Mouse (Mus musculus): ENCODE data around the gene Scn2b. TPM values are rescaled to one million over a fixed set of nuclear protein-coding genes. Genes with fewer than 3 reads are reported as not detected.

Gene Scn2b
- polyA plus RNA-seq, 1 experiment: 0.09 TPM

GRCm38 (mm10) chr9:45133484-45134310 is 16.1 kb downstream of the Scn2b start:
- no peak overlapping the region for H3K4me3 ChIP-seq (replicated peaks)
- no peaks in the 10 kb centered on the region for H3K36me3 ChIP-seq (replicated peaks; ENCODE audit: low read length)
- peaks cover 8% of the 10 kb centered on the region for H3K4me1 ChIP-seq
- peaks cover 99% of the 10 kb centered on the region for H3K27me3 ChIP-seq (replicated peaks)
- no peaks in the 10 kb centered on the region for H3K9me3 ChIP-seq
- TF ChIP-seq GATA1 (IDR thresholded peaks at IDR 0.05; ENCODE audit: borderline replicate concordance, low read length): no peak
- TF ChIP-seq FLI1 (IDR thresholded peaks at IDR 0.05; ENCODE audit: low read length): no peak

DNA sequence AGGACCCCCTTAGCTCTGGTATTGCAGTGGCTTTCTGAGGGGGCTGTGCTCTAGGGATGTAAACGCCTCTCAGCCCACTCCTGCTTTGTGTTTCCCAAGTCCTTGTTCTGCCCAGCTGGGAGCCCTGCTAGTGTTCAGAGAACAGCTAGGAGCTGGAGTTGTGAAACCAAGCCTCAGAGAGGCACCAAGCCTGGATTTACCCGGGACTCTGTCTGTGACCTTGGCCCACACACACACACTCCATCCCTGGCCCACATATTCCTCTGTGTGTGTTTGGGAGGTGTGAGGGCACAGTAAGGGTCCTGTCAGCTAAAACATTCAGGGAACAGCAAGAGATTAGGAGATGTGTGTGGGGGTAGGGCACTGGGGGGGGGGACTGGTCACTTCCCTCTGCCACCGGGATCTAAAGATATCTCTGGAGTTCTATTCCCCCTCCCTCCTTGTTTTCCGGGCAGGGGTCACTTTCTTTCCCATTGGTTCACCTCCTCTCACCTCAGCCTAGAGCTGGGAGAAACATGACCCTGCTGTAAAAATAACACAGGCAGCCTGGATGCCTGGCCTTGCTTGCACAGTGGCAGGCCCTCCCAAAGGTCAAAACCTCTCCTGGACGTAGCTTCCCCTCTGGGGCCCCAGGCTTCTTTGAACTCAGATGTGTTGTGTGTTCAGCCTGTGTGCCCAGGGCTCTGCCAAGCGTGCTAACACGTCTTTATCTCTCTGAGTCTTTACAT is 19.0 kb downstream of the Scn2b start:
- Histone ChIP-seq H3K27me3 (replicated peaks) (peaks cover 100% of the 10 kb centered on the region), H3K9me3 (no peaks in the 10 kb centered on the region), H3K36me3 (replicated peaks; ENCODE audit: low read length) (no peaks in the 10 kb centered on the region), H3K4me1 (peaks cover 9% of the 10 kb centered on the region), H3K4me3 (replicated peaks) (no peak overlapping the region)
- no peak for TF ChIP-seq FLI1 (IDR thresholded peaks at IDR 0.05; ENCODE audit: low read length)
- no peak for TF ChIP-seq GATA1 (IDR thresholded peaks at IDR 0.05; ENCODE audit: borderline replicate concordance, low read length)

DNA sequence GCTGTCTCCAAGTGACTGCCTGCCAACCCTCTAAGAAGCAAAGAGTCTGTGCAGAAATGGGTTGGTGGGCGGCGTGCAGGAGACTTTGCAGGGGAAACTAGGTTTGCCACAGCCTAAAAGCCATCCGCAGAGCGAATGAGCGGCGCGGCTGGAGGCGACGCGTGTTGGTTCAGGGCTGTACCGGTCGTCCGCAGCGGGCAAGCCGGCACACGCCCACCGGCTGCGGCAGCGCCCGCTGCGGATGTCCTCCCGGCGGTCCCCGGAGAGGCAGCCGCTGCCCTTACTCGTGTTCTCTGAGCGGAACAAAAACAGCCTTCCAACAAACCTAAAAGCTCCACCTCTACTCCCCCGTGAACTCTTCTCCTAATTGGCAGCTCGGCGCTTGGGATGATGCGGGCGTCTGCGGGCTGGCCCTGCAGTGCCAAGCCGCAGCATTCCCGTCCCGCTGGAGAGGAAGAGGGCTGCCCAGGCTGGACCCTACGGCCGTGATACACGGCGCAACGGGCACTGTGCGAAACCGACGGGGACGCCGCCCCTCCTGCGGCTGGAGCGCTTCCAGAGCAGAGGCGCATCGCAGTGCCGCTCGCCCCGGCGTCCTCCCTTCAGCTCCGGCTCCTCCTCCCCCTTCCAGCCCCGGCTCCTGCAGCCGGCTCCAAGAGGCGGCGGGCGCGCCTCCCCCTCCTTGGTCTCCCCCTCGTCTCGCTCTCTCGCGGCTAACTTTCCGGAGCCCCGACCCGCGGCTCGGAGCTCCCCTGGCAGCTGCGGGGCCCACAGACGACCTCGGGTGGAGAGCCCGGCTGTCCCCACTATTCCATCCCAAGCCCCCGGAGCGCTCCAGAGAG is 20.8 kb downstream of the Scn2b start, which contains the start of gene Scn4b:
TSS of gene Scn4b (plus strand) at position 205 of the 842 bp plus-strand sequence.
- no peaks in the 10 kb centered on the region for H3K36me3 ChIP-seq (replicated peaks; ENCODE audit: low read length)
- TF ChIP-seq FLI1 (IDR thresholded peaks at IDR 0.05; ENCODE audit: low read length) (no peak), GATA1 (IDR thresholded peaks at IDR 0.05; ENCODE audit: borderline replicate concordance, low read length) (no peak)
- no peaks in the 10 kb centered on the region for H3K9me3 ChIP-seq
- peaks cover 100% of the 10 kb centered on the region for H3K27me3 ChIP-seq (replicated peaks)
- H3K4me3 ChIP-seq (replicated peaks): peak within 1 kb of the TSS; percentile 86
- peaks cover 9% of the 10 kb centered on the region for H3K4me1 ChIP-seq

- Histone ChIP-seq H3K4me3 (replicated peaks) (no peak overlapping the region), H3K4me1 (peaks cover 9% of the 10 kb centered on the region), H3K36me3 (replicated peaks; ENCODE audit: low read length) (no peaks in the 10 kb centered on the region), H3K9me3 (no peaks in the 10 kb centered on the region), H3K27me3 (replicated peaks) (peaks cover 99% of the 10 kb centered on the region)
- TF ChIP-seq FLI1 (IDR thresholded peaks at IDR 0.05; ENCODE audit: low read length) (no peak), GATA1 (IDR thresholded peaks at IDR 0.05; ENCODE audit: borderline replicate concordance, low read length) (no peak)
Observed at GRCm38 (mm10) chr9:45139082-45139481, 21.5 kb downstream of the Scn2b start.

DNA sequence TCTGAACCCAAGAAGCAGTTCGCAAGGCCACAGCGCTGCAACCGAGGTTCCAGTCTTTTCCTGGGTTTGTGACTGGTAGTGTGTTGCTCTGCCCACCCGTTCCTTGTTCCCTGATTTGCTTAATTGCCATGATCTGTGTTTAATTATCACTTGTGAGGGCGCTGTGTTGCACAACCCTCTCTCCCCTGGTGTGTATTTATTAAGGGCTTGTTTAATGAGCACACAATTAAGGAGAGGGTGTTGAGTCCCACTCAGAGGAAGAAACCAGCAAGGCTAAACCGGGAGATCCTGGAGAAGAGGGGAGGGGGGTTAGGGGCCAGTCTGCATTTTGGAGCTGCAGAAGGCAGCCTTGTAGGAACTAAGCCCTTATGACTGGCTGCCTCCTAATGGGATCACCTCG is 23.4 kb downstream of the Scn2b start:
- Histone ChIP-seq H3K9me3 (no peaks in the 10 kb centered on the region), H3K4me1 (peaks cover 19% of the 10 kb centered on the region), H3K4me3 (replicated peaks) (no peak overlapping the region), H3K36me3 (replicated peaks; ENCODE audit: low read length) (no peaks in the 10 kb centered on the region), H3K27me3 (replicated peaks) (peaks cover 99% of the 10 kb centered on the region)
- TF ChIP-seq FLI1 (IDR thresholded peaks at IDR 0.05; ENCODE audit: low read length): no peak
- no peak for TF ChIP-seq GATA1 (IDR thresholded peaks at IDR 0.05; ENCODE audit: borderline replicate concordance, low read length)

- H3K9me3 ChIP-seq: no peaks in the 10 kb centered on the region
- H3K27me3 ChIP-seq (replicated peaks): peaks cover 98% of the 10 kb centered on the region
- peaks cover 22% of the 10 kb centered on the region for H3K4me1 ChIP-seq
- no peak overlapping the region for H3K4me3 ChIP-seq (replicated peaks)
- no peak for TF ChIP-seq FLI1 (IDR thresholded peaks at IDR 0.05; ENCODE audit: low read length)
- no peaks in the 10 kb centered on the region for H3K36me3 ChIP-seq (replicated peaks; ENCODE audit: low read length)
Observed at GRCm38 (mm10) chr9:45142686-45143085, 25.1 kb downstream of the Scn2b start.

DNA sequence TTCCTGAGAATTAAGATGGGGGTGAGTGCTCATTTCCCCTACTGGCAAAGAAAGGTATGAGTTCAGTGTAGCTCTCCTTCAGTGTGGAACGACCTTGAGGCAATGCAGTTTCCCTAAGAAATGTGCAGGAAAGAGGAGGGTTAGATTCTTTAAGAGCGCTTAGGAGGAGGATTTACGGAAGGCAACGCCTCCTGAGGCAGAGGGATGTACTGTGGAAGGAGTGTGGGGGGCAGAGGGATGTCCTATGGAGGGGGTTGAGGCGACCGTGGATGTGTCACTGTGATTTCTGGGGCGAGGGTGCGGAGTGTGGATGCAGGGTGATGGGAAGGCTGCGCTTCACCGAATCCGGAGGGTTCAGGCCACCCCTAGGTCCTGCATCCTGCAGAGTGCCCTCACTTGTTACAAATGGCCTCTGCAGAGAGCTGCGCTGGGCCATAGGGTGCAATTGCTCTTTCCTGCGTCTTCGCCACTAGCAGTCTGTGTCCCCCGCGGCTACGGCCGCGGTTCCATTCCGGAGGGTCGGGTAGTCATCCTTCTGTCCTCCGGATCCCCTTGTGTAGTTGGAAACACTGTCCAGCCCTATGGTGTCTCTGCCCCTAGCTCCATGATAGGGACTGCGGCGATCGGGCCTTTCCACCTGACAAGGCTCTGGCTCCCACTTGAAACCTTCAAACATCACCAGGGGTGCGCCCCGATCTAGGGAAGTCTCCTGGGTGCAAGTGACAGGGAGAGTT is 28.1 kb downstream of the Scn2b start:
- Histone ChIP-seq H3K4me1 (peaks cover 12% of the 10 kb centered on the region), H3K4me3 (replicated peaks) (peak overlapping the region; percentile 79), H3K9me3 (no peaks in the 10 kb centered on the region), H3K36me3 (replicated peaks; ENCODE audit: low read length) (no peaks in the 10 kb centered on the region), H3K27me3 (replicated peaks) (peaks cover 98% of the 10 kb centered on the region)
- TF ChIP-seq GATA1 (IDR thresholded peaks at IDR 0.05; ENCODE audit: borderline replicate concordance, low read length) (no peak), FLI1 (IDR thresholded peaks at IDR 0.05; ENCODE audit: low read length) (no peak)

DNA sequence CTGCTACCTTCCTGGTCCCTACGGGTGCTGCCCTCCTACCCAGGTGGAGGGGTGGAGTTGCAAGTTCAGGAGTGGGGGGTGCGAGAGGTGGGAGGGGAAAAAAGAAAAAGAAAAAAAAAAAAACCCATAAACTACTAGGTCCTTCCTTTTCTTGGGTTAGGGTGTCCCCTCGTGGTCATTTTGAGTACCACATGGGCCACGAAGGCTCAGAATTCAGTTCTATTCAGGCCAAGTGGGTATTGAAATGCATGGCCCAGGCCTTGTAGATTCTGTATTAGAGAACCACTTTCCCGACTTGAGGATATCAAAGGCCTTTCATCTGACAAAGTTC is 28.6 kb downstream of the Scn2b start:
- Histone ChIP-seq H3K4me3 (replicated peaks) (peak overlapping the region; percentile 79), H3K9me3 (no peaks in the 10 kb centered on the region), H3K27me3 (replicated peaks) (peaks cover 98% of the 10 kb centered on the region), H3K36me3 (replicated peaks; ENCODE audit: low read length) (no peaks in the 10 kb centered on the region), H3K4me1 (peaks cover 12% of the 10 kb centered on the region)
- TF ChIP-seq GATA1 (IDR thresholded peaks at IDR 0.05; ENCODE audit: borderline replicate concordance, low read length) (no peak), FLI1 (IDR thresholded peaks at IDR 0.05; ENCODE audit: low read length) (no peak)

DNA sequence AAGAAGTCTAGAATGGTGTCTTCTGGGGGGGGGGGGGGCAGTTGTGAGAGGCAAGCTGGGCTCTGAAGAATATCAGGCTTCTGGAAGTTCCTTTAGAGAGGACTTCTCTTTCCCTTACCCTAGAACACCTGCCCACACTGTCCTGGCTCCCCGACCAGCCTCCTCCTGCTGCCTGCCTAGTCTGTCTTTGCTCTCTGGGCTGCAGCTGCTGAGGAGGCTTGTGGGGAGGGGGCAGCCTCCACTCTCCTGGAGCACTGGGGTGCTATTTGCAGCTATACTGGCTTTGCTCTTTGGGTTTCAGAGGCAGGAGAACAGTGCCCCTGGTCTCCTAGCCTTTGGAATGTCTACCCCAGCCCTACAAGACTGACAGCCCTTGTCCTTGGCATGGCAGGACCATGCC is 33.4 kb downstream of the Scn2b start:
- no peaks in the 10 kb centered on the region for H3K9me3 ChIP-seq
- H3K4me1 ChIP-seq: peaks cover 3% of the 10 kb centered on the region
- H3K27me3 ChIP-seq (replicated peaks): peaks cover 95% of the 10 kb centered on the region
- H3K36me3 ChIP-seq (replicated peaks; ENCODE audit: low read length): no peaks in the 10 kb centered on the region
- TF ChIP-seq FLI1 (IDR thresholded peaks at IDR 0.05; ENCODE audit: low read length) (no peak), GATA1 (IDR thresholded peaks at IDR 0.05; ENCODE audit: borderline replicate concordance, low read length) (no peak)
- H3K4me3 ChIP-seq (replicated peaks): no peak overlapping the region

All from megakaryocyte, embryonic 14.5 days (primary cell).